Mouse (Mus musculus): ENCODE data around the gene 1700123O20Rik.

The 1700123O20Rik gene

GRCm38 (mm10) chr14:54678657-54679304 lies 7.2 kb upstream of the 1700123O20Rik start:
- DNase-seq: no peak

- no peak for DNase-seq
Measured at GRCm38 (mm10) chr14:54682396-54682795, 3.6 kb upstream of the 1700123O20Rik start.

GRCm38 (mm10) chr14:54685471-54685870 lies 545 bp upstream of the 1700123O20Rik start:
- no peak for DNase-seq

GRCm38 (mm10) chr14:54686522-54687143 lies 617 bp downstream of the 1700123O20Rik start, which contains the start of gene Acin1:
Gene Acin1, minus strand, starts transcription at chr14:54686931.
- peak; percentile 99 for DNase-seq

- peak; percentile 10 for DNase-seq
Measured at GRCm38 (mm10) chr14:54687251-54687650, 1.2 kb downstream of the 1700123O20Rik start.

- DNase-seq: no peak
Measured at GRCm38 (mm10) chr14:54695042-54695441, 9.0 kb downstream of the 1700123O20Rik start.

- no peak for DNase-seq
Measured at GRCm38 (mm10) chr14:54696752-54697151, 10.7 kb downstream of the 1700123O20Rik start.

- DNase-seq: no peak
Measured at GRCm38 (mm10) chr14:54698733-54699132, 12.7 kb downstream of the 1700123O20Rik start, which contains the start of gene Gm29776. Gene Gm29776, minus strand, starts transcription at chr14:54698833.

GRCm38 (mm10) chr14:54699586-54699985 lies 13.6 kb downstream of the 1700123O20Rik start:
- DNase-seq: no peak

GRCm38 (mm10) chr14:54701298-54701697 lies 15.3 kb downstream of the 1700123O20Rik start:
- DNase-seq: peak; percentile 80

GRCm38 (mm10) chr14:54703207-54703606 lies 17.2 kb downstream of the 1700123O20Rik start:
- DNase-seq: no peak

- DNase-seq: no peak
Measured at GRCm38 (mm10) chr14:54705844-54706243, 19.8 kb downstream of the 1700123O20Rik start.

GRCm38 (mm10) chr14:54706589-54707320 lies 20.7 kb downstream of the 1700123O20Rik start:
- no peak for DNase-seq

- no peak for DNase-seq
Measured at GRCm38 (mm10) chr14:54709054-54709453, 23.0 kb downstream of the 1700123O20Rik start.

- no peak for DNase-seq
Measured at GRCm38 (mm10) chr14:54712074-54712473, 26.1 kb downstream of the 1700123O20Rik start, which contains the start of gene Cebpe. Gene Cebpe, minus strand, starts transcription at chr14:54712174.

- no peak for DNase-seq
Measured at GRCm38 (mm10) chr14:54712861-54713260, 26.8 kb downstream of the 1700123O20Rik start.

GRCm38 (mm10) chr14:54714121-54714520 lies 28.1 kb downstream of the 1700123O20Rik start:
- peak; percentile 91 for DNase-seq

- peak; percentile 17 for DNase-seq
Measured at GRCm38 (mm10) chr14:54714617-54715081, 28.6 kb downstream of the 1700123O20Rik start.

GRCm38 (mm10) chr14:54715402-54715801 lies 29.4 kb downstream of the 1700123O20Rik start:
- DNase-seq: no peak

GRCm38 (mm10) chr14:54720041-54720440 lies 34.0 kb downstream of the 1700123O20Rik start:
- no peak for DNase-seq

GRCm38 (mm10) chr14:54720654-54721350 lies 34.8 kb downstream of the 1700123O20Rik start:
- no peak for DNase-seq

- DNase-seq: no peak
Measured at GRCm38 (mm10) chr14:54721711-54722110, 35.7 kb downstream of the 1700123O20Rik start.

GRCm38 (mm10) chr14:54724049-54724448 lies 38.0 kb downstream of the 1700123O20Rik start:
- DNase-seq: no peak
